Mouse (Mus musculus) liver, postnatal 0 days (tissue): ENCODE results near the gene Zfp618. TPM values are rescaled to one million over a fixed set of nuclear protein-coding genes. Genes with fewer than 3 reads are reported as not detected.
A peak's percentile ranks its signal among the peaks of the same experiment; 100 is the strongest.

Experiments used
- ATAC-seq: fragments of 200-750 bp; cut with Nextera tagmentation; 2 replicates; pipeline ENCODE4 v1.8.0; 2017; ENCODE audit warnings: mild to moderate bottlenecking, moderate library complexity
- DNase-seq: peaks from one replicate; pipeline ENCODE4 v3.0.0-alpha.2; 2016
- H3K27ac ChIP-seq: fragments of 300-500 bp; sonication (generic); 2 replicates; pipeline ENCODE4 v1.5.1; 2014; ENCODE audit warnings: antibody characterized with exemption, moderate library complexity, mild to moderate bottlenecking, low read depth
- H3K27me3 ChIP-seq: fragments of 300-500 bp; sonication (generic); 2 replicates; pipeline ENCODE4 v1.6.1; 2014; ENCODE audit warnings: low read length, control low read depth, mixed read lengths; ENCODE audit not compliant: insufficient read depth
- H3K36me3 ChIP-seq: fragments of 300-500 bp; sonication (generic); replicated peaks from 2 replicates; pipeline ENCODE4 v1.6.1; 2014; ENCODE audit warnings: mild to moderate bottlenecking, control low read depth, low read length, moderate library complexity, mixed read lengths; ENCODE audit not compliant: insufficient read depth
- H3K4me1 ChIP-seq: fragments of 300-500 bp; sonication (generic); 2 replicates; pipeline ENCODE4 v1.6.1; 2014; ENCODE audit warnings: antibody characterized with exemption, mild to moderate bottlenecking, control low read depth; ENCODE audit not compliant: insufficient read depth
- H3K4me2 ChIP-seq: fragments of 300-500 bp; sonication (generic); 2 replicates; pipeline ENCODE4 v1.6.1; 2014; ENCODE audit warnings: low read depth, mild to moderate bottlenecking, low read length, moderate library complexity, mixed read lengths
- H3K4me3 ChIP-seq: fragments of 300-500 bp; sonication (generic); 2 replicates; pipeline ENCODE4 v1.5.1; 2014; ENCODE audit warnings: low read depth, low read length
- H3K9ac ChIP-seq: fragments of 300-500 bp; sonication (generic); replicated peaks from 2 replicates; pipeline ENCODE4 v1.6.1; 2014; ENCODE audit warnings: mild to moderate bottlenecking, moderate library complexity
- H3K9me3 ChIP-seq: fragments of 300-500 bp; sonication (generic); 2 replicates; pipeline ENCODE4 v1.6.1; 2016; ENCODE audit warnings: mild to moderate bottlenecking, control low read depth, low read length, mixed read lengths
- CTCF ChIP-seq: sonication (generic); IDR thresholded peaks from 2 replicates; pipeline ENCODE4 v1.5.1; 2016; ENCODE audit warnings: antibody characterized with exemption, low read depth
- EP300 ChIP-seq: IDR thresholded peaks from 2 replicates; pipeline ENCODE4 v1.6.1; 2016; ENCODE audit warnings: antibody characterized with exemption, low read depth, mild to moderate bottlenecking
- WGBS: fragments of 180-500 bp; shearing (Covaris S2); extraction: QIAGEN DNeasy Blood & Tissue Kit; methylation state at CpG from one replicate; pipeline ENCODE4 v1.1.7; 2014; ENCODE audit not compliant: insufficient replicate concordance; 5-methylcytosine and 5-hydroxymethylcytosine counted together
- polyA plus RNA-seq: library from polyadenylated mRNA; unstranded; fragments of >200 nt; fragmentation: Nextera tagmentation; extraction: Ambion mirVana; gene quantifications from 2 replicates; pipeline ENCODE4 v1.2.1, GENCODE M21; 2015

Zfp618 gene
- polyA plus RNA-seq, 1 experiment from 2014 or later = 4.5 TPM

DNA sequence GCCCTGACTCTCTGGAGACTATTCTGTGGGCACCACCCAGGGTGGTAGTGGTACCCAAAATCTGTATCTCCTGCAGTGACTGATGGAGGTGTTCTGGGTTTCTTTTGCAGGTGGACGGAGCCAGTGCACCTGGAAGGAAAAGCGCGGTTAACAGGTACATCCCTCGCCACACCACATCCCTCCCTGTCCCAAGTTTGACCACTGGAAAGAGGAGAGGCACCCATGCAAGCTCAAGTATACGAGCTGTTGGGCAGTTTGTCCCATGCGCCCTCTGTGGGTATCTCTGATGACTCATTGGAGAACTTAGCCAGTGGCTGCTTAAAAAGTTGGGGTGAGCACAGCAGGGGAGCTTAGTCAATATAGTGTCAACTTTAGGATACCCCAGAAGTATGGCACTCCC, 96.0 kb downstream of the Zfp618 start:
- TF ChIP-seq EP300 (no peak), CTCF (no peak)
- H3K9ac ChIP-seq = no peak overlapping the region
- peaks cover 9% of the 10 kb centered on the region; the same call in 1 of the 2 replicates for H3K4me1 ChIP-seq
- H3K4me2 ChIP-seq = no peak overlapping the region
- no peaks in the 10 kb centered on the region for H3K27me3 ChIP-seq
- H3K9me3 ChIP-seq = no peaks in the 10 kb centered on the region
- H3K4me3 ChIP-seq = no peak overlapping the region
- DNase-seq = no peak
- no peak overlapping the region for H3K27ac ChIP-seq
- no peak for ATAC-seq
- WGBS = 91% methylated on average over 6 of the region's 6 CpGs
- H3K36me3 ChIP-seq = no peaks in the 10 kb centered on the region

DNA sequence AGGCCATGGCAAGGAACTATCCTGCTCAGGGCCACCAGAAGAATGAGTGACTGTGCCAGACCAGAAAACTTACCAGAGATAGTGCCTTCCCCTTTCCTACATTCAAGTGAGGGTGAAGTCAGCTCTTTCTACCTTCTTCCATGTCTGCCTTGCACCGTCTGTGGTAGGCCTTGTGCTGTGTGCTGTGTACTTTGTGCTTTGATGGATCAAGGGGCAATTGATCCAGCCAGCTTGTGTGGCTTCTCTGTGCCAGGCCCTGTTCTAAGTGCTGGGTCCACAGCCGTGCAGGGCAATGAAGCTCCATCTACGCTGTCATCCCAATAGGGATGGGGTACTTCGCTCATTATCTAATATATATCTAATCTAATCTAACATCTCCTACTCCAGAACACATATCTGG, 98.0 kb downstream of the Zfp618 start:
- no peaks in the 10 kb centered on the region for H3K9me3 ChIP-seq
- no peak for DNase-seq
- TF ChIP-seq EP300 = no peak
- no peak for TF ChIP-seq CTCF

DNA sequence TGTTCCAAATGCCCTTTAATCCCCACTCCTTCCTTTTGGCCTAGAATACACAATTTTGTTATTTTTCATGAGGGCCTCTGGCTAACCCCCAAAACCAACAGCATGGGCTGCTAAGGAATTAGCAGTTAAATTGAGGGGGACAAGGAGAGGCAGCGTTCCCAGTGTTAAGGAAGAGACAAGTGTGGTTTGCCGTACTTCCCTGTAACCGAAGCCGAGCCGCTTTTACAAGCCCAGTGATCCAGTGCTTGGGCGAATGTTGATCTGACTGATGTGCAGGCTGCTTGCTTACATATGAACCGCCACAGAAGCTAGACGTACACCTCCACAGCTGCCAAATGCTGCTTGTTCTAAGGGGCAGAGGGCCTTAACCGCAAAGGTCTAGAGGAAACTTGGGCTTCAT, 99.5 kb downstream of the Zfp618 start:
- Histone ChIP-seq H3K4me1 (peaks cover 3% of the 10 kb centered on the region; the same call in 1 of the 2 replicates), H3K27ac (no peak overlapping the region), H3K9me3 (no peaks in the 10 kb centered on the region), H3K4me3 (no peak overlapping the region), H3K36me3 (no peaks in the 10 kb centered on the region), H3K4me2 (no peak overlapping the region), H3K27me3 (no peaks in the 10 kb centered on the region), H3K9ac (no peak overlapping the region)
- TF ChIP-seq EP300 (no peak), CTCF (no peak)
- 85% methylated on average over 9 of the region's 9 CpGs for WGBS
- DNase-seq = no peak
- no peak for ATAC-seq

More for the DNA sequence above, 98.0 kb downstream of the Zfp618 start:
- 67% methylated on average over 4 of the region's 4 CpGs for WGBS
- H3K4me1 ChIP-seq = peaks cover 3% of the 10 kb centered on the region; the same call in 1 of the 2 replicates
- peak; percentile 80 for ATAC-seq
- H3K27ac ChIP-seq = 0 out of 2 replicates have a peak overlapping the region, but pooled peaks have one; percentile 24
- H3K27me3 ChIP-seq = no peaks in the 10 kb centered on the region
- no peaks in the 10 kb centered on the region for H3K36me3 ChIP-seq
- no peak overlapping the region for H3K9ac ChIP-seq
- no peak overlapping the region for H3K4me2 ChIP-seq
- no peak overlapping the region for H3K4me3 ChIP-seq

DNA sequence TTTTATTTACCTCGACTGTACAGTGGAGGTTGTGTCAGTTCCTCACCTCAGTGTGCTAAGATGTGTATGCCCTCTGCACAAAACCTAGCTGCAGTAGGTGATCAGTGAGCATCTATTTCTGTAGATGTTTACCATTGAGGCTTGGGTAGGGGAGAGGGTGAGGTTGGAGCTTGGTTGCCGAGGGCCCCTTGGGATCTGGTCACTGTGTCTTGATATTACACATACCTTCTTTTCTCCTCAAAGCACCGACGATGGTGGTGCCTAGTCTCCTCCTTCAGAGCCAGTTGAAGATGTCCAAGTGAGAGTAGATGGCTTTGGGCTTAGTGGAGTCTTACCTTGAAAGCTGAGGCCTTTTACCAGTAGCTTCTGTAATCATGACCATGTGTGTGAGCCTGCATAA, 101.4 kb downstream of the Zfp618 start:
- Histone ChIP-seq H3K9me3 (no peaks in the 10 kb centered on the region), H3K4me1 (peaks cover 9% of the 10 kb centered on the region; the same call in 1 of the 2 replicates), H3K4me2 (no peak overlapping the region), H3K27ac (no peak overlapping the region), H3K9ac (no peak overlapping the region), H3K27me3 (no peaks in the 10 kb centered on the region), H3K36me3 (no peaks in the 10 kb centered on the region), H3K4me3 (no peak overlapping the region)
- no peak for DNase-seq
- no peak for ATAC-seq
- 81% methylated on average over 4 of the region's 4 CpGs for WGBS
- TF ChIP-seq EP300 (no peak), CTCF (no peak)

DNA sequence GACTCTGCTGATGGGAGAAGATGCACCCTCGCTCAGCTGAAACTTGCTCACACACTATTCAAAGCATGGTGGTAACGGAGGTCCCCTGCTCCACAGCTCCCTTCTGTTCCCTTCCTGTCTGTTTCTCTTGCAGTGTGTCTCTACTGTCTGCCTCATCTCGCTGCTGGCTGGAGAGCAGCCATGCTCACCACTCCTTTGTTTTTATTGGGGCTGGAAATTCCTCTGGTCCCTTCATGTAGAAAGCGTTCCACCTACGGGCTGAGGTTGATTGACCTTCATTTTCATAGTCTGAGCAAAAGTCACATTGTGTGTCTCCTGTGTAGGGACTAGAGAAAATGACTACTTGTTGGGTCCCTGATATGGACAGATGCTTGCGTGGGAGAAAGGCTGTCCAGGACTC, 102.4 kb downstream of the Zfp618 start:
- Histone ChIP-seq H3K4me1 (peaks cover 9% of the 10 kb centered on the region; the same call in 1 of the 2 replicates), H3K36me3 (no peaks in the 10 kb centered on the region), H3K9ac (no peak overlapping the region), H3K4me2 (no peak overlapping the region), H3K9me3 (no peaks in the 10 kb centered on the region), H3K27me3 (no peaks in the 10 kb centered on the region), H3K4me3 (no peak overlapping the region), H3K27ac (no peak overlapping the region)
- TF ChIP-seq CTCF = no peak
- ATAC-seq (no peak), DNase-seq (no peak)
- WGBS = 78% methylated on average over 6 of the region's 6 CpGs

DNA sequence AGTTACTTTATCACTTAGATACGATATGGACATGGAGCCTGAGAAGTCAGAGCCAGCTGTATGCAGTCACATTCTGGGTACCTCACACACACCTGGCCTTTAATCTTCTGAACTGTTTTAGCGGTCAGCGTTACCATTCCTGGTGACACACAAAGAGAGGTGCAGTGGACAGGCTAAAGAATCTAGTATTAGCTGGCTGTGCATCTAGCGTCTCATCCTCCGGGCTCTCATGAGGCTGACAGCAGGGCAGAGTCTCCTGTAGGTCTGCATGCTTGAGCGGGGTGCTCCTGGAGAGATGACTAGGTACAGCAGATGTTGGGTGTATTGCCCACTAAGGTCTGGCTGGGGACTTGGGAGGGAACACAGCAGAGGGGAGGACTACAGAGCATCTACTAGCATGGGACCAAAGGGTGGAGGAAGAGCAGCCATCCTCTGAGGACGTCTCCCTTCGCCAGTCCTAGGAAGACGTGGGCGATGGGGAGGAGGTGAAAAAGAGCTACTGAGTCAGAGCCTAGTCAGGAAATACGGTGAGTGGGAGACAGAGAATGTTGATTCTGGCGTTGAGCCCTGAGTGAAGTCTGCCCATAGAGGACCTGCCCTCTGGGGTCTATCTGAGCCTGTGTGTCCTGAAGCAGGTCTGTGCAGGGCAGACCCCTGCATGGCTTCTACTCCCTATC, 103.3 kb downstream of the Zfp618 start:
- Histone ChIP-seq H3K27ac (no peak overlapping the region), H3K4me3 (no peak overlapping the region), H3K27me3 (no peaks in the 10 kb centered on the region), H3K4me2 (no peak overlapping the region), H3K9me3 (no peaks in the 10 kb centered on the region), H3K4me1 (peaks cover 6% of the 10 kb centered on the region; the same call in 1 of the 2 replicates), H3K36me3 (no peaks in the 10 kb centered on the region), H3K9ac (no peak overlapping the region)
- ATAC-seq = no peak
- no peak for DNase-seq
- 78% methylated on average over 12 of the region's 12 CpGs for WGBS
- no peak for TF ChIP-seq CTCF
- no peak for TF ChIP-seq EP300
